Mouse (Mus musculus): ENCODE measurements at regions not wholly inside any gene's neighbourhood (a gene's known extent, or its start where the extent isn't known, plus 50 kb on each side); places are given as distances from the start of the nearest gene placed in this dataset.
A peak's percentile ranks its signal among the peaks of the same experiment; 100 is the strongest.

DNA sequence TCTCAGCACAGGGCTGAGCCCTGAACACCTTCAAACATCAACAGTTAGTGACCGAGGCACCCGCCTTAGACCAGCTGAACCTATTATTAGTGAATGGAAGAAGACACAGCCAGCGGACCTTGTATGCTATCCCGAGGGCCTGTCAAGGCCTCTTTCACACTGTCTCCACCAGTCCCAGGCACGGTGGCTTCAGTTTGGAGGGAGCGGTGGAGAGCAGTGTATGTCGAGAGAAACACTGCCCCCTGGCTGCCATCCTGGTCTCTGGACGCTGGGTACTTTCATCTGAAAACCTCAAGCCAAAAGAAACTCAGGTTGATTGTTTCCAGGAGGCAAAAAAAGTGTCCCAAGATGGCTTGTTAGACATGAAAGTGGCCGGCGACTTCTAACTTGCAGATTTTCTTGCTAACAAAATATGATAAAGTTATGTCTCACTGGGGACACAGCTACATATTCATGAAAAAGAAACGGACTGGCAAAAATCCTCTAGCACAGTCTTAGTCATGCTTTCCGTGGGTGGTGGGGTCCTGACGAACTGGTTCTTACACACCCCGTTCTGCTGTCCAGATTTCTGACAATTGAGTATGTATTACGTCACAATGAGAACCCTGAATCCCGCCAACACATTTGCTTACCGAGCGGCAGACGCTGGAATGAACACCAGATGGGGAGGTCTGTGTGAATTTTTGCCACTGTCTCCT, 57.2 kb upstream of the Igfbp7 start:
- H3K27me3 ChIP-seq (ENCODE audit: control insufficient read depth, insufficient read depth, low read length) = no peaks in the 10 kb centered on the region
- intact Hi-C loops (cut with DNase I) = loop anchor here (1.0 to 5.0 kb wide), 2 partner anchors 58 to 111 kb away; partner anchors contain the start of gene Igfbp7
- WGBS = 40% methylated on average over 19 of the region's 19 CpGs
- peaks cover 2% of the 10 kb centered on the region for H3K4me1 ChIP-seq (ENCODE audit: control insufficient read depth, insufficient read depth, low read length)
- no peaks in the 10 kb centered on the region for H3K79me2 ChIP-seq (replicated peaks; ENCODE audit: control insufficient read depth, insufficient read depth, low read length)
- peak overlapping the region; percentile 30; the same call in 1 of the 2 replicates for H3K9ac ChIP-seq (ENCODE audit: low read depth, low read length)
- TF ChIP-seq POLR2A (IDR thresholded peaks at IDR 0.05; ENCODE audit: insufficient read depth, low read depth, low read length) (no peak), CTCF (IDR thresholded peaks at IDR 0.05) (peak; percentile 94), EP300 (IDR thresholded peaks at IDR 0.05; ENCODE audit: insufficient read depth, low read depth, low read length) (no peak)
- no peak overlapping the region for H3K27ac ChIP-seq
- peak; percentile 67 to 81 for DNase-seq
- peak overlapping the region; percentile 3; the same call in 1 of the 2 replicates for H3K4me3 ChIP-seq
- H3K36me3 ChIP-seq (ENCODE audit: control insufficient read depth, insufficient read depth, low read length) = no peaks in the 10 kb centered on the region

DNA sequence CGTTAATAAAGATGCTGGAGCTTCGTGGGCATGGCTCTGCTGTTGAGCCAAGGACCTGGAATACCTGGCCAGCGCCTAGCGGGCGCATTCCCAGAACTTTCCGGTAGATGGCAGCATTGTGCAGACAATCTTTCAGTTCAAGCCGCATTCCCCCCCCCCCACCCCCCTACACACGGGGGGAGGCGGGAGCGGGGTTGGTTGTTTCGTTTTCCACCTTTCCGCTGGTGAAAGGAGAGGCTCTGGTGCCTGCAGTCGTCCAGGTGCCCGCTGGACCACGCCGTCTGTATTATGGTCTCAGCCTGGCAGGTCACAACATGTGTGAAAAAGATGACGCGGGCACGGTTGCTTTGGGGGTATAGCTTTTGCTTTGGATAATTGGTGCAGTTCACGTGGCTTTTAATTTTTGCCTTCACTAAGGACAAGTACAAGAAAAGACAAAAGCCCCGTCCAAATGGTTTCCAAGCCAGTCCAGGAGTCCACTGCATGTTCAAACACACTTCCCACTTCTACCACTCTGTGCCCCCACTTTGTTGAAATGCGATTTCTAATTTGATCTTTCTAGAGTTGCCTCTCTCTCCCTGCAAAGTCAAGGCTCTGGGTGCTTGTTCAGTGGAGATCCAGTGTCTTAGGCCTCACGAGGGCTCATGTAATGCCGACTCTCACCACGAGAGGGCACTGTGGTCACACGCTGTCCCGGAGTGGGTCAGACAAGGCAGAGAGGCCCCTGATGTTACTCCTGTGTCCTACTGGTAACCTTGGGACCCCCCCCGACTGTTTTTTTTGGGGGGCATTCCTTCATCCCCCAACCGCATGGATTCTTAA, 52.3 kb upstream of the Igfbp7 start:
- H3K9ac ChIP-seq (ENCODE audit: low read depth, low read length) = peak overlapping the region; percentile 77
- no peaks in the 10 kb centered on the region for H3K27me3 ChIP-seq (ENCODE audit: control insufficient read depth, insufficient read depth, low read length)
- DNase-seq = peak; percentile 90 to 96
- under 1% methylated on average over 29 of the region's 29 CpGs for WGBS
- no peaks in the 10 kb centered on the region for H3K79me2 ChIP-seq (replicated peaks; ENCODE audit: control insufficient read depth, insufficient read depth, low read length)
- intact Hi-C loops (cut with DNase I) = loop anchor here (1.0 to 5.0 kb wide), 3 partner anchors 43 to 106 kb away; partner anchors contain the start of gene Igfbp7
- peak overlapping the region; percentile 61 for H3K4me3 ChIP-seq
- H3K4me1 ChIP-seq (ENCODE audit: control insufficient read depth, insufficient read depth, low read length) = peaks cover 2% of the 10 kb centered on the region
- no peaks in the 10 kb centered on the region for H3K36me3 ChIP-seq (ENCODE audit: control insufficient read depth, insufficient read depth, low read length)
- H3K27ac ChIP-seq = peak overlapping the region; percentile 61
- TF ChIP-seq POLR2A (IDR thresholded peaks at IDR 0.05; ENCODE audit: insufficient read depth, low read depth, low read length) (no peak), EP300 (IDR thresholded peaks at IDR 0.05; ENCODE audit: insufficient read depth, low read depth, low read length) (peak; percentile 72), CTCF (IDR thresholded peaks at IDR 0.05) (peak; percentile 81)

Data from heart, adult 2 months (tissue).